Mouse (Mus musculus): ENCODE measurements around the gene Skp1a. TPM values are rescaled to one million over a fixed set of nuclear protein-coding genes. Genes with fewer than 3 reads are reported as not detected.

The Skp1a gene
- polyA plus RNA-seq, 1 experiment from 2014 or later = 908 TPM

GRCm38 (mm10) chr11:52230694-52231093, 1.1 kb upstream of the Skp1a start:
- Histone ChIP-seq H3K4me1 (peaks cover 22% of the 10 kb centered on the region), H3K4me3 (peak overlapping the region; percentile 99), H3K9me3 (no peaks in the 10 kb centered on the region), H3K36me3 (replicated peaks) (peaks cover 13% of the 10 kb centered on the region), H3K27me3 (ENCODE audit: poor library complexity, severe bottlenecking) (no peaks in the 10 kb centered on the region), H3K27ac (peak overlapping the region; percentile 99)
- 69% methylated on average over 5 of the region's 5 CpGs for WGBS
- DNase-seq (ENCODE audit: extremely low spot score, low spot score) = no peak

- Histone ChIP-seq H3K27me3 (ENCODE audit: poor library complexity, severe bottlenecking) (no peaks in the 10 kb centered on the region), H3K4me3 (peak overlapping the region; percentile 99), H3K27ac (no peak overlapping the region), H3K36me3 (replicated peaks) (peaks cover 38% of the 10 kb centered on the region), H3K4me1 (peaks cover 22% of the 10 kb centered on the region), H3K9me3 (no peaks in the 10 kb centered on the region)
- 43% methylated on average over 3 of the region's 3 CpGs for WGBS
- no peak for DNase-seq (ENCODE audit: extremely low spot score, low spot score)
Measured at GRCm38 (mm10) chr11:52233043-52233653, 1.4 kb downstream of the Skp1a start.

GRCm38 (mm10) chr11:52233906-52234305, 2.1 kb downstream of the Skp1a start:
- Histone ChIP-seq H3K36me3 (replicated peaks) (peaks cover 45% of the 10 kb centered on the region), H3K9me3 (no peaks in the 10 kb centered on the region), H3K27me3 (ENCODE audit: poor library complexity, severe bottlenecking) (no peaks in the 10 kb centered on the region), H3K4me1 (peaks cover 22% of the 10 kb centered on the region), H3K27ac (no peak overlapping the region), H3K4me3 (peak overlapping the region; percentile 99; the same call in 1 of the 2 replicates)
- WGBS = 90% methylated on average over 1 of the region's 1 CpGs
- no peak for DNase-seq (ENCODE audit: extremely low spot score, low spot score)

GRCm38 (mm10) chr11:52234509-52234908, 2.7 kb downstream of the Skp1a start:
- peaks cover 22% of the 10 kb centered on the region for H3K4me1 ChIP-seq
- no peak overlapping the region for H3K4me3 ChIP-seq
- H3K27me3 ChIP-seq (ENCODE audit: poor library complexity, severe bottlenecking) = no peaks in the 10 kb centered on the region
- no peak overlapping the region for H3K27ac ChIP-seq
- no peaks in the 10 kb centered on the region for H3K9me3 ChIP-seq
- H3K36me3 ChIP-seq (replicated peaks) = peaks cover 51% of the 10 kb centered on the region
- DNase-seq (ENCODE audit: extremely low spot score, low spot score) = no peak

GRCm38 (mm10) chr11:52240898-52241542, 9.2 kb downstream of the Skp1a start:
- no peak overlapping the region for H3K4me3 ChIP-seq
- no peaks in the 10 kb centered on the region for H3K27me3 ChIP-seq (ENCODE audit: poor library complexity, severe bottlenecking)
- H3K36me3 ChIP-seq (replicated peaks) = peaks cover 95% of the 10 kb centered on the region
- 93% methylated on average over 4 of the region's 4 CpGs for WGBS
- H3K27ac ChIP-seq = no peak overlapping the region
- no peak for DNase-seq (ENCODE audit: extremely low spot score, low spot score)
- H3K4me1 ChIP-seq = no peaks in the 10 kb centered on the region
- H3K9me3 ChIP-seq = no peaks in the 10 kb centered on the region

GRCm38 (mm10) chr11:52249452-52249851, 17.7 kb downstream of the Skp1a start:
- WGBS = 97% methylated on average over 2 of the region's 2 CpGs
- H3K4me3 ChIP-seq = no peak overlapping the region
- no peak overlapping the region for H3K27ac ChIP-seq
- H3K27me3 ChIP-seq (ENCODE audit: poor library complexity, severe bottlenecking) = no peaks in the 10 kb centered on the region
- peaks cover 77% of the 10 kb centered on the region for H3K36me3 ChIP-seq (replicated peaks)
- DNase-seq (ENCODE audit: extremely low spot score, low spot score) = no peak
- H3K9me3 ChIP-seq = no peaks in the 10 kb centered on the region
- no peaks in the 10 kb centered on the region for H3K4me1 ChIP-seq

- H3K27ac ChIP-seq = no peak overlapping the region
- 83% methylated on average over 5 of the region's 5 CpGs for WGBS
- no peak overlapping the region for H3K4me3 ChIP-seq
- peaks cover 70% of the 10 kb centered on the region for H3K36me3 ChIP-seq (replicated peaks)
- no peaks in the 10 kb centered on the region for H3K4me1 ChIP-seq
- H3K27me3 ChIP-seq (ENCODE audit: poor library complexity, severe bottlenecking) = no peaks in the 10 kb centered on the region
- H3K9me3 ChIP-seq = no peaks in the 10 kb centered on the region
- DNase-seq (ENCODE audit: extremely low spot score, low spot score) = no peak
Measured at GRCm38 (mm10) chr11:52251770-52252169, 20.0 kb downstream of the Skp1a start.

- H3K4me1 ChIP-seq = no peaks in the 10 kb centered on the region
- H3K27me3 ChIP-seq (ENCODE audit: poor library complexity, severe bottlenecking) = no peaks in the 10 kb centered on the region
- H3K27ac ChIP-seq = no peak overlapping the region
- peaks cover 70% of the 10 kb centered on the region for H3K36me3 ChIP-seq (replicated peaks)
- no peak overlapping the region for H3K4me3 ChIP-seq
- DNase-seq (ENCODE audit: extremely low spot score, low spot score) = no peak
- 84% methylated on average over 1 of the region's 1 CpGs for WGBS
- H3K9me3 ChIP-seq = no peaks in the 10 kb centered on the region
Measured at GRCm38 (mm10) chr11:52252692-52253091, 20.9 kb downstream of the Skp1a start.

GRCm38 (mm10) chr11:52253674-52254375, 22.0 kb downstream of the Skp1a start:
- no peak overlapping the region for H3K27ac ChIP-seq
- H3K4me3 ChIP-seq = no peak overlapping the region
- H3K9me3 ChIP-seq = no peaks in the 10 kb centered on the region
- H3K4me1 ChIP-seq = no peaks in the 10 kb centered on the region
- WGBS = 71% methylated on average over 11 of the region's 11 CpGs
- DNase-seq (ENCODE audit: extremely low spot score, low spot score) = peak; percentile 51
- H3K36me3 ChIP-seq (replicated peaks) = peaks cover 65% of the 10 kb centered on the region
- H3K27me3 ChIP-seq (ENCODE audit: poor library complexity, severe bottlenecking) = no peaks in the 10 kb centered on the region

- DNase-seq (ENCODE audit: extremely low spot score, low spot score) = no peak
- Histone ChIP-seq H3K27ac (no peak overlapping the region), H3K4me1 (no peaks in the 10 kb centered on the region), H3K27me3 (ENCODE audit: poor library complexity, severe bottlenecking) (no peaks in the 10 kb centered on the region), H3K9me3 (no peaks in the 10 kb centered on the region), H3K4me3 (no peak overlapping the region), H3K36me3 (replicated peaks) (peaks cover 65% of the 10 kb centered on the region)
- 91% methylated on average over 8 of the region's 8 CpGs for WGBS
Measured at GRCm38 (mm10) chr11:52255077-52255476, 23.3 kb downstream of the Skp1a start.

GRCm38 (mm10) chr11:52257376-52257775, 25.6 kb downstream of the Skp1a start:
- H3K27me3 ChIP-seq (ENCODE audit: poor library complexity, severe bottlenecking) = no peaks in the 10 kb centered on the region
- no peak overlapping the region for H3K4me3 ChIP-seq
- 93% methylated on average over 3 of the region's 3 CpGs for WGBS
- H3K4me1 ChIP-seq = no peaks in the 10 kb centered on the region
- no peak for DNase-seq (ENCODE audit: extremely low spot score, low spot score)
- peaks cover 71% of the 10 kb centered on the region for H3K36me3 ChIP-seq (replicated peaks)
- no peak overlapping the region for H3K27ac ChIP-seq
- H3K9me3 ChIP-seq = no peaks in the 10 kb centered on the region

GRCm38 (mm10) chr11:52258711-52259110, 26.9 kb downstream of the Skp1a start:
- DNase-seq (ENCODE audit: extremely low spot score, low spot score) = no peak
- Histone ChIP-seq H3K27ac (no peak overlapping the region), H3K4me1 (no peaks in the 10 kb centered on the region), H3K9me3 (no peaks in the 10 kb centered on the region), H3K27me3 (ENCODE audit: poor library complexity, severe bottlenecking) (no peaks in the 10 kb centered on the region), H3K36me3 (replicated peaks) (peaks cover 63% of the 10 kb centered on the region), H3K4me3 (no peak overlapping the region)
- 72% methylated on average over 5 of the region's 5 CpGs for WGBS

GRCm38 (mm10) chr11:52260878-52261277, 29.1 kb downstream of the Skp1a start:
- Histone ChIP-seq H3K4me3 (no peak overlapping the region), H3K36me3 (replicated peaks) (peaks cover 54% of the 10 kb centered on the region), H3K9me3 (no peaks in the 10 kb centered on the region), H3K27me3 (ENCODE audit: poor library complexity, severe bottlenecking) (no peaks in the 10 kb centered on the region), H3K4me1 (no peaks in the 10 kb centered on the region), H3K27ac (no peak overlapping the region)
- 62% methylated on average over 4 of the region's 4 CpGs for WGBS
- DNase-seq (ENCODE audit: extremely low spot score, low spot score) = no peak
